Mouse (Mus musculus) 3134 (cell line): Measurements from ENCODE around the gene Mrpl20.

Experiments used
- DNase-seq: peaks from one replicate; pipeline ENCODE4 v3.0.0-alpha.2; 2011; ENCODE audit warnings: low spot score; ENCODE audit not compliant: insufficient read length; ENCODE audit errors: extremely low read depth

The Mrpl20 gene

GRCm38 (mm10) chr4:155851368-155851767 lies 48.7 kb downstream of the Mrpl20 start:
- no peak for DNase-seq

GRCm38 (mm10) chr4:155851951-155852411 lies 49.3 kb downstream of the Mrpl20 start:
- no peak for DNase-seq

DNA sequence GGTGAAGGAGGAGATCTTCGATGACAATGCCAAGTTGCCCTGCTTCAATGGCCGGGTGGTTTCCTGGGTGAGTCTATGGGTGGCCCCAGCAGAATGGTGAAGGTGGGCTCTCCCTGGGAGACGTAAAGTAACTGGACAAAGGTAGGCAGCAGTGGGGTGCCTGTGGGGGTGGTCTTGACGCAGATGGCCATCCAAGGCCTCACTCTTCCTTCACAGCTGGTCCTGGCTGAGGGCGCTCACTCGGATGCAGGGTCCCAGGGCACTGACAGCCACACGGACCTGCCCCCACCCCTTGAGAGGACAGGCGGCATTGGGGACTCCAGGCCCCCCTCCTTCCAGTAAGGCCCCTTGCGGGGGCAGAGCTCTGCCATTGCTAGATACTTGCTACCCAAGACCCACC lies 50.7 kb downstream of the Mrpl20 start:
- no peak for DNase-seq

DNA sequence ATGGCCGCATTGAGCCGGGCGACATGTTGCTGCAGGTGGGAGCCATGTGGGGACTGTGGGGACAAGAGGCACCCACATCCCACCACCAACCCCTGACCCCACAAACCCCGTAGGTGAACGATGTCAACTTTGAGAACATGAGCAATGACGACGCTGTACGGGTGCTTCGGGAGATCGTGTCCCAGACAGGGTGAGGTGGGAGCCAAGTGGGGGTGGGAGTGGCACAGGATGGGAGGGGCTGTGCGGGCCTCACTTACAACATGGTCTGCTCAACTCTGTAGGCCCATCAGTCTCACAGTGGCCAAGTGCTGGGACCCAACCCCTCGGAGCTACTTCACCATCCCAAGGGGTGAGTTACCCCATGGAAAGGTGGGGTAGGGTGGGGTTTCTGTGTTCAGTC lies 52.3 kb downstream of the Mrpl20 start:
- DNase-seq: no peak

GRCm38 (mm10) chr4:155856071-155856470 lies 53.4 kb downstream of the Mrpl20 start:
- DNase-seq: no peak

DNA sequence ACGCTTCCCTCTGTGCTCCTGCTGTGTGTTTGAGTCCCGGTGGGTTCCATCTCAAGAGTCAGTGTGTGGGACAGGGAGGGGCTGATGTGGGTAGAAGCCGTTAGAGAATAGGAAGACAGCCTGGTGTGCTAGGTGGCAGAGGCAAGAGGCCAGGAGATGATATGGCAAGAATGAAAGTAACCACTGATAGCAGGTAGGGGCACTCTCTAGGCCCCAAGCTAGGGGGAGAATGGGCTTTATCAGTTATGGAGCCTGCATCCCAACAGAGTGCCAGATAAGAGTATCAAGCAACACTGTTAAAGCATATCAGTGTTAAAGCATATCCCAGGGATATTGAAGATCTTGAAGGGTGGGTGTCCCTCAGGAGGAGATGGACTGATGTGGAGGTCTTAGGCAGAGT lies 54.2 kb downstream of the Mrpl20 start:
- DNase-seq: no peak

- DNase-seq: no peak
Measured at GRCm38 (mm10) chr4:155859318-155859717, 56.6 kb downstream of the Mrpl20 start.
